Mouse (Mus musculus): ENCODE measurements around the gene B3gnt2.

B3gnt2 gene

GRCm38 (mm10) chr11:22723096-22723495, 137.7 kb downstream of the B3gnt2 start:
- DNase-seq (ENCODE audit: low read depth), result no peak

GRCm38 (mm10) chr11:22720096-22720495, 140.7 kb downstream of the B3gnt2 start:
- no peak for DNase-seq (ENCODE audit: low read depth)

- no peak for DNase-seq (ENCODE audit: low read depth)
Measured at GRCm38 (mm10) chr11:22719570-22719969, 141.2 kb downstream of the B3gnt2 start.

GRCm38 (mm10) chr11:22718036-22718435, 142.7 kb downstream of the B3gnt2 start:
- no peak for DNase-seq (ENCODE audit: low read depth)

GRCm38 (mm10) chr11:22711327-22711726, 149.4 kb downstream of the B3gnt2 start:
- DNase-seq (ENCODE audit: low read depth), result no peak

GRCm38 (mm10) chr11:22710596-22710995, 150.2 kb downstream of the B3gnt2 start:
- DNase-seq (ENCODE audit: low read depth), result peak; percentile 33

All from c-Kit-positive CD71-negative TER-119-negative erythroid progenitor cells, embryonic 14.5 days (primary cell).